Mouse (Mus musculus) subcutaneous adipose tissue, adult 2 months (tissue): ENCODE results near the gene Olfr1160. TPM values are rescaled to one million over a fixed set of nuclear protein-coding genes. Genes with fewer than 3 reads are reported as not detected.

ENCODE experiments used
- polyA plus RNA-seq: library from polyadenylated mRNA; depleted of rRNA; stranded (reverse); fragments of >200 nt; gene quantifications from 2 replicates; pipeline ENCODE4 v1.2.3, GENCODE M21; 2012; ENCODE audit warnings: low replicate concordance; rRNA removed

Gene Olfr1160
- polyA plus RNA-seq = not detected in 2 replicates

DNA sequence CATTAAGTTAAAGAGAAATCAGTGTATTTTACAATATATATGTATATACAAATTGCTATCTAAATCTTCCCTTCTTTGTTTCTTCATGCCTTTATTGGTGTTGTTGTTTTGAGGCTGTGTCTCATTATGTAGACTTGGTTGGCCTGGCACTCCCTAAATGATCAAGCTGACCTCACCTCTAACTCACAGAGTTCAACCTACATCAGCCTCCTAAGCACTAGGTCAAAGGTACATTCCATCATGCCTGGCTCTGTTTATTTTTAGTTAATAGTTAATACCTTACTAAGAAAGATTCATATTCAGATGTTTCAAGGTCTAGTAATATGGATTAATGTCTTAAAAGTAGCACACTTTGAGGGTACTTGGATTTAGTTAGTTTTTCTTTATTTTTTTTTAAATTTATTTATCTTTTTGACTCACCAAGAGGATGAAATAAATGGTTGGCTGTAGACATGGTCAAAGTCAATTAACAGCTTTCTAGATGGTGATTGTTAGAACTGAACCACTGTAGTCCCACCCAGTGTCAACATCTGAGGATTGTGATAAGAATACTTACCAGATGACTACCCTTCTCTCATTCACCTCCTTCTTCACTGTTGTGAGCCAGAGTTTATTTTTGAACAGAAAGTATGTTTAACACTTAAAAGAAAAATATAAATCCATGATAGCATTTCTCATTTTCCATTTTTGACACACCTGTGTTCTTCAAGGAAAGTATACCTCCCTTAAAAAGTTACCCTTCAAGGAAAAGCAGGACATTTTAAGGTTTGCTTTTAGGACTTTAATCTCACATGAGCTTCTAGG lies at the start of gene Olfr1160:
Olfr1160 (minus strand) TSS at position 754 of the 804 bp plus-strand sequence.

DNA sequence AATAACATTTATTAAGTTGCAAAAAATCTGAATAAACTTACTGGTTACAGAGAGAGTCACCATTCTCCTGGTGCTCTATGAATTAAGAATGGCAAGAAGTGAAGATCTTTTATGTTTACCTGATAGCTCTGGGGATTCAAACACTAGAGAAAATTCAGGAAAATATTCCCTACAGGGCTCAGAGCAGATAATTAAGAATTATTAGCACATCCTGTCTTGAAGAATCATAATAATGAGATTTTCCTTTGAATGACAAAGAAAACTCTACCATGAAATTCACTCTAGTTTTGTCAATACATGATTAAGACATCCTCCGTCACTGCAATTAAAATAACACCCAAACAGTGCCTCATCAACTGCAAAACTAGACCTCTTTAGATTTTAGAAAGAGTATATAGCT lies 43.0 kb upstream of the Olfr1160 start, which contains the start of gene Olfr1162:
Olfr1162 (minus strand) TSS at position 101 of the 400 bp plus-strand sequence.

DNA sequence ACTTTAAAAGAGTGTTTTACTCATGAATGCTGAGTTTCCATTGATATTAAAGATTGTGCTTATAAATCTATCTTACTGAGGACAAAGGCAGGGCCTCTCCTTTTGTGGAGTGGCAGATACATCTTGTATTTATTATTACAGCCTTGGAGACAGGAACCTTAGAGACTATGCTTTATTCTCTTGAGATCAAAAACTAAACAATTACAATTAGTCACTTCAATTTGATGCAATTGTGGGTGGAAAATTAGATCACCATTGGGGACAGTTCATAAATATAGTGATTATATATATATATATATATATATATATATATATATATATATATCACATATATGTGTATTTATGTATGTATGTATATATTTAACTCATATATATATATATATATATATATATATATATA lies 29.5 kb upstream of the Olfr1160 start, which contains the start of gene Olfr73:
Olfr73 (minus strand) TSS at position 101 of the 400 bp plus-strand sequence.

DNA sequence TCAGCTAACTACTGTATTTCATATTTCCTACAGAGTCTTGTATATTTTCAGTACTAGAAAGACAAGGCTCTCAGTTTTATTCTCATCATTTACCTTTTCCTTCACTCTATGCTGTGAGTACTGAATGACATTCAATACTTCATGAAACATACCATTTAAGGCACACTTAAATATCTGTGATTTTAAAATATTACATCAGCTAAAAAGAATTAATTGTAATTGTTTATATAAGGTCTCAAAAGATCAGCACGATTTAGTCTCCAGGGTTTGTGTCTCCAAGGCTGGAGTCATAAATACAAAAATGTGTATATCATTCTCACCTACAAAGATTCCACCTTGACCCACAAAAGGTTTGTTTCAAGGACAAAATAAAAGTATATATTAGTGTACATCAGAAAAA lies 14.4 kb upstream of the Olfr1160 start, which contains the start of gene Olfr1161:
Olfr1161 (plus strand) TSS at position 301 of the 400 bp plus-strand sequence.

DNA sequence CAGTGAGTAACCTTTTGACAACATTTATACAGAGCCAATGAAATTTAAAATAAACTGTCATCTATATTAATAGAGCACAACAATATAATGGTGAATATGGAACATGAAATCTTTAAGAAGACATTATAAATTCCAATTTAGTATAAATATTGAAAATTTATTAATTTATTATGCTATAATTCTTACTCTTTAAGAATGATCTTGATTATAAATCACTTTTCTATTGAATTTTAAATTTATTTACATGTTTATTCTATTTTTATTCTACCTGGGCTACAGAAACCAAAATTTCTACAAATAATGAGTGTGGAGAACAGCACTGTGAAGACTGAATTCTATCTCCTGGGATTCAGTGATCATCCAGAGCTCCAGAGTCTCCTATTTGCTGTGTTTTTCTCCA lies 18.3 kb downstream of the Olfr1160 start, which contains the start of gene Olfr1158:
Olfr1158 (plus strand) TSS at position 301 of the 400 bp plus-strand sequence.

DNA sequence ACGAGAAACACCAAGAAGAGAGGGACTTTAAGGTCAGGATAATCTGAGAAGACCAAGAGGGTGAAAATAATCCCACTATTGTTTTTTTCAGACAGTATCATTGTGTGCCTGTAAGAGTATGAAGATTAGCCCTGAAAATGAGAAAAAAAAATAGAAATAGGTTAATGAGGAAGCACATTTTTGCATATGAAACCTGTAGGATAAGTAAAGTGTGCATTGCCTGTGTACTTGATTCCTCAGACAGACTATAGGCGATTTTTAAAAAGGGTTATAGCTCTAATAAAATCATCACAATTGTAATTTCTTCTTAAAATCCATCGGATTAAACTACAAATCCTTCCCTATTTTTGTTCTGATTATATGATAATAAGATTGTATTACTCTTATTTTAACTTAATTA lies 33.5 kb downstream of the Olfr1160 start, which contains the start of gene Olfr74:
Olfr74 (minus strand) TSS at position 101 of the 400 bp plus-strand sequence.

DNA sequence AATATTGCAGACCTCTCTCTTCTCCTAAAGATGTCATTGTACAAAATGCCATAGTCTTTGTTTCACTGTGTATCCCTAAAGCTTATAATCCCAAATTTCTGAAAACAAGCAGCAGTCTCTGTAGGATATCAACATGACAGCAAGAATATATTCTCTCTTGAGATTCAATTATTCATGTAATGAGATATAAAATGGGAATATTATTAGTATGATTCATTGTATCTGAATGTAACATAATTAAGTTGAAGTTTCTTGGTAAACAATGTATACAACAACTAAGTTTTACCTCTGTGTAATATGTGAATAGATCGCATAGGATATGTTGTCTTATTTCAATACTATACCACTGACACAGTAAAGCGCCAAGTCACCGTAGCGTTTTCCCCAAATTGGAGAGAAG lies 39.9 kb downstream of the Olfr1160 start, which contains the start of gene Olfr1157:
Olfr1157 (minus strand) TSS at position 101 of the 400 bp plus-strand sequence.

DNA sequence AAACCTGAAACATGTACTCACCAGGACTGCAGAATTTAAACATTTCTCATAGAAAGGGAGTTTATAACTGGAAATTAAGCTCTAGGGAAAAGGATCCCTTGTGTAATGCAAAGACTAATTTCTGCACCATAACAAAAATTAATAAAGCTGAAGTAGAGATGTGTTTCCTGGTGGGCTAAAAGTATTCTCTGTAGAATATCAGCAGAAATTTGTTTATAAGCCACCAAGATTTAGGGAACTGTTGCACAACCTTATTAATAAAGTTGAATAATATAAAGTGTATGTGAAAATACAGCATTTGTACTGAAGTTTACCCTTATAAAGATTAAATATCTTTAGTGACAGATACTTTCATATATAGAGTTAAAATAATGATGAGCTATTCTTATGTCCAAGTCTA lies 55.1 kb downstream of the Olfr1160 start, which contains the start of gene Olfr1156:
Olfr1156 (minus strand) TSS at position 101 of the 400 bp plus-strand sequence.

Other genes with a start within 250 kb of the Olfr1160 start
- gene Olfr152, start 228.8 kb downstream of the Olfr1160 start, polyA plus RNA-seq = not detected in 2 replicates
- not detected in 2 replicates for gene Olfr1143, start 207.7 kb downstream of the Olfr1160 start, polyA plus RNA-seq
- gene Olfr1145, start 198.4 kb downstream of the Olfr1160 start, polyA plus RNA-seq = not detected in 2 replicates
- not detected in 2 replicates for gene Olfr1148, start 177.7 kb downstream of the Olfr1160 start, polyA plus RNA-seq
- gene Olfr1150-ps1, start 164.3 kb downstream of the Olfr1160 start, polyA plus RNA-seq = not detected in 2 replicates
- gene Olfr1151, start 152.4 kb downstream of the Olfr1160 start, polyA plus RNA-seq = not detected in 2 replicates
- not detected in 2 replicates for gene Olfr1152, start 141.8 kb downstream of the Olfr1160 start, polyA plus RNA-seq
- gene Olfr1153, start 113.3 kb downstream of the Olfr1160 start, polyA plus RNA-seq = not detected in 2 replicates
- not detected in 2 replicates for gene Olfr1154, start 103.1 kb downstream of the Olfr1160 start, polyA plus RNA-seq
- not detected in 2 replicates for gene Olfr1155, start 63.1 kb downstream of the Olfr1160 start, polyA plus RNA-seq
- gene Olfr1156, start 55.2 kb downstream of the Olfr1160 start, polyA plus RNA-seq = not detected in 2 replicates
- not detected in 2 replicates for gene Olfr1157, start 40.0 kb downstream of the Olfr1160 start, polyA plus RNA-seq
- not detected in 2 replicates for gene Olfr74, start 33.6 kb downstream of the Olfr1160 start, polyA plus RNA-seq
- not detected in 2 replicates for gene Olfr1158, start 18.2 kb downstream of the Olfr1160 start, polyA plus RNA-seq
- gene Olfr1161, start 14.5 kb upstream of the Olfr1160 start, polyA plus RNA-seq = not detected in 2 replicates
- gene Olfr73, start 29.4 kb upstream of the Olfr1160 start, polyA plus RNA-seq = not detected in 2 replicates
- gene Olfr1162, start 42.9 kb upstream of the Olfr1160 start, polyA plus RNA-seq = not detected in 2 replicates
- gene Olfr1163, start 63.6 kb upstream of the Olfr1160 start, polyA plus RNA-seq = not detected in 2 replicates
- not detected in 2 replicates for gene Olfr1164, start 85.7 kb upstream of the Olfr1160 start, polyA plus RNA-seq
- gene Olfr1166, start 120.0 kb upstream of the Olfr1160 start, polyA plus RNA-seq = not detected in 2 replicates
- not detected in 2 replicates for gene Olfr1167, start 146.9 kb upstream of the Olfr1160 start, polyA plus RNA-seq
- gene Olfr1168, start 173.6 kb upstream of the Olfr1160 start, polyA plus RNA-seq = not detected in 2 replicates
- gene Olfr1170, start 220.1 kb upstream of the Olfr1160 start, polyA plus RNA-seq = not detected in 2 replicates